Mouse (Mus musculus) hindbrain, embryonic 13.5 days (tissue): ENCODE data around the gene Mmp23. TPM values are rescaled to one million over a fixed set of nuclear protein-coding genes. Genes with fewer than 3 reads are reported as not detected.

Source experiments
- ATAC-seq: fragments of 200-750 bp; cut with Nextera tagmentation; 2 replicates; pipeline ENCODE4 v1.8.0; 2017; ENCODE audit warnings: moderate TSS enrichment; ENCODE audit not compliant: low FRiP score
- H3K27ac ChIP-seq: fragments of 300-500 bp; sonication (generic); 2 replicates; pipeline ENCODE4 v1.5.1; 2015; ENCODE audit warnings: inconsistent platforms, mild to moderate bottlenecking, moderate library complexity
- H3K27me3 ChIP-seq: fragments of 300-500 bp; sonication (generic); 2 replicates; pipeline ENCODE4 v1.6.1; 2015; ENCODE audit warnings: mild to moderate bottlenecking, inconsistent platforms
- H3K36me3 ChIP-seq: fragments of 300-500 bp; sonication (generic); 2 replicates; pipeline ENCODE4 v1.6.1; 2015; ENCODE audit warnings: mild to moderate bottlenecking, inconsistent platforms
- H3K4me1 ChIP-seq: fragments of 300-500 bp; sonication (generic); replicated peaks from 2 replicates; pipeline ENCODE4 v1.6.1; 2015; ENCODE audit warnings: inconsistent platforms
- H3K4me2 ChIP-seq: fragments of 300-500 bp; sonication (generic); 2 replicates; pipeline ENCODE4 v1.6.1; 2015; ENCODE audit warnings: inconsistent platforms, mild to moderate bottlenecking, moderate library complexity
- H3K4me3 ChIP-seq: fragments of 300-500 bp; sonication (generic); 2 replicates; pipeline ENCODE4 v1.5.1; 2015; ENCODE audit warnings: mild to moderate bottlenecking, inconsistent platforms
- H3K9ac ChIP-seq: fragments of 300-500 bp; sonication (generic); 2 replicates; pipeline ENCODE4 v1.6.1; 2015; ENCODE audit warnings: mild to moderate bottlenecking, inconsistent platforms
- H3K9me3 ChIP-seq: fragments of 300-500 bp; sonication (generic); 2 replicates; pipeline ENCODE4 v1.6.1; 2016; ENCODE audit warnings: inconsistent platforms
- WGBS: fragments of 180-500 bp; shearing (Covaris S2); methylation state at CpG from one replicate; pipeline ENCODE4 v1.1.7; 2015; 5-methylcytosine and 5-hydroxymethylcytosine counted together
- polyA plus RNA-seq: library from polyadenylated mRNA; unstranded; fragments of >200 nt; fragmentation: Nextera tagmentation; extraction: Ambion mirVana; gene quantifications from 2 replicates; pipeline ENCODE4 v1.2.1, GENCODE M21; 2015

Mmp23 gene
- polyA plus RNA-seq, 1 experiment from 2014 or later: 4.5 TPM

DNA sequence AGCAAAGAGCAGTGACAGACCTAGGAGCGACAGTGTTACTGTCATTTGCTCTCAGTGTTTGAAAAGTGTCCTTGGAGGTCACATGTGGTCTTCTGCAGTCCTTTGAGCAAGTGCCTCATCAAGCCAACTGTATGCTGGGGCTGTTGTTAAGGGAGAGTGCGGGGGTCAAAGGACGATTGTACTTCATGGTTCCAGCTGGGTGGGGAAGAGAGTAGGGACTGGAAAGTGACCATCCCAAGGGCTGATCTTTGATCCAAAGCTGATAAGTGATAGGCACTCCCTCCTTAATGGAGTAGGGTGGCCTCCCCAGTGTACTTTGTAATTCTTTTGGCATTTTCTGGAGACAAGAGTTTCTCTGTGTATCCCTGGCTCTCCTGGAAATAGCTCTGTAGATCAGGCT lies 41.3 kb downstream of the Mmp23 start:
- no peak overlapping the region for H3K4me3 ChIP-seq
- no peaks in the 10 kb centered on the region for H3K9me3 ChIP-seq
- no peak overlapping the region for H3K27ac ChIP-seq
- H3K4me1 ChIP-seq: no peaks in the 10 kb centered on the region
- ATAC-seq: no peak
- no peaks in the 10 kb centered on the region for H3K27me3 ChIP-seq
- H3K9ac ChIP-seq: no peak overlapping the region
- WGBS: 97% methylated on average over 3 of the region's 3 CpGs
- peaks cover 65% of the 10 kb centered on the region for H3K36me3 ChIP-seq
- no peak overlapping the region for H3K4me2 ChIP-seq

DNA sequence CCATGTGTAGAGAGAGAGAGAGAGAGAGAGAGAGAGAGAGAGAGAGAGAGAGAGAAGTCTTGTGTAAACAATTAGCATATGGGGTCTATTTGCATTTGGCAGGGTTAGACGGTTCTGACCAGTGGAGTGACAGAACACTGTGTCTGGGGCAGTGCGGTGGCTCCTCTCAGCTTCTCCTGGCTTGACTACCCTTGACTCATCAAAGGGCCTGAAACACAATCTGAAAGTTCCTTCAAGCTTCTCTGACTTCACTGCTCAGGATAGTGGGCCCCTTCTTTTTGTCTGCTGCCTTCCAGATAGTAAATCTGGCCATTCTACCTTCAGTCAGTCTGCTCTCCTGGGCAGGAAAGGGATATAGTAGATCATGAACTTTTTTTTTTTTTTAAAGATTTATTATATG lies 46.4 kb downstream of the Mmp23 start:
- WGBS: 70% methylated on average over 2 of the region's 2 CpGs
- Histone ChIP-seq H3K4me2 (no peak overlapping the region), H3K4me3 (no peak overlapping the region), H3K4me1 (peaks cover 23% of the 10 kb centered on the region), H3K27ac (no peak overlapping the region), H3K27me3 (no peaks in the 10 kb centered on the region), H3K36me3 (peaks cover 26% of the 10 kb centered on the region), H3K9ac (no peak overlapping the region), H3K9me3 (no peaks in the 10 kb centered on the region)
- ATAC-seq: no peak

DNA sequence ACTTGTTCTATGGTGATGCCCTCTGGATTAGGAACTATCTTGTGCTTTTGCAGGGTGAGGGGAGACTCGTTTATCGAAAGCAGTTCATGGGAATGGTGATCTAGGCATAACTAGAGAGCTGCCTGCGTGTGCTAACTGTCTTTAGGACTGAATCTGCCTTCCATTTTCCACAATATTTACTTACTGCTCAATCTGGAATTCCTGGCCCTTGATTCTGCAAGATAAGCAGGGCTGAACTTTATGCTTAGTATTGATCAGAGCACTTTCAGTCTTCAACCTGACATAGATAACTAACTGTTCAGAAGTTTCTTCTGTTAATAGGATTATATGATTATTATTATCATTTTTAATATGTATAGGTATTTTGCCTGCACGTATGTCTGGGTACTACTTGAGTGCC lies 48.1 kb downstream of the Mmp23 start:
- Histone ChIP-seq H3K36me3 (peaks cover 12% of the 10 kb centered on the region), H3K9ac (no peak overlapping the region; the same call in 1 of the 2 replicates), H3K4me2 (no peak overlapping the region), H3K27me3 (no peaks in the 10 kb centered on the region), H3K27ac (no peak overlapping the region), H3K4me3 (no peak overlapping the region), H3K9me3 (no peaks in the 10 kb centered on the region), H3K4me1 (peaks cover 26% of the 10 kb centered on the region)
- no peak for ATAC-seq
- WGBS: 95% methylated on average over 4 of the region's 4 CpGs

DNA sequence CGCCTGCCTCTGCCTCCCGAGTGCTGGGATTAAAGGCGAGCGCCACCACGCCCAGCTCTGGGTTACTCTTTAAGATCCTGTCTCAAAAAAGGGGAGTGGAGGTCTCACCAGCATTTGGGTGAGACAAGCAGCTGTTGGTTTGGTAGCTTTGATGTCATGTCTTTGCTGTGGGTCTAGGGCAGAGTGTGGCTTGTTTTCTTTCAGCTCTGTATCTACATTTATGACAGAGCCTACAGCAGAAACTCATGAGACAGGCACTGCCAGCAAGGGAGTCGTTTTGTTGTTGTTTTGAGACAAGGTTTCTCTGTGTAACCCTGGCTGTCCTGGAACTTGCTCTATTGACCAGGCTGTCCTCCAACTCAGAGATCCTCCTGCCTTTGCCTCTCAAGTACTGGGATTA lies 49.4 kb downstream of the Mmp23 start:
- H3K4me2 ChIP-seq: no peak overlapping the region
- peaks cover 28% of the 10 kb centered on the region for H3K4me1 ChIP-seq
- 97% methylated on average over 6 of the region's 6 CpGs for WGBS
- H3K4me3 ChIP-seq: no peak overlapping the region
- peaks cover 7% of the 10 kb centered on the region; the same call in 1 of the 2 replicates for H3K36me3 ChIP-seq
- H3K9ac ChIP-seq: no peak overlapping the region
- no peaks in the 10 kb centered on the region for H3K9me3 ChIP-seq
- no peak overlapping the region for H3K27ac ChIP-seq
- no peak for ATAC-seq
- no peaks in the 10 kb centered on the region for H3K27me3 ChIP-seq

DNA sequence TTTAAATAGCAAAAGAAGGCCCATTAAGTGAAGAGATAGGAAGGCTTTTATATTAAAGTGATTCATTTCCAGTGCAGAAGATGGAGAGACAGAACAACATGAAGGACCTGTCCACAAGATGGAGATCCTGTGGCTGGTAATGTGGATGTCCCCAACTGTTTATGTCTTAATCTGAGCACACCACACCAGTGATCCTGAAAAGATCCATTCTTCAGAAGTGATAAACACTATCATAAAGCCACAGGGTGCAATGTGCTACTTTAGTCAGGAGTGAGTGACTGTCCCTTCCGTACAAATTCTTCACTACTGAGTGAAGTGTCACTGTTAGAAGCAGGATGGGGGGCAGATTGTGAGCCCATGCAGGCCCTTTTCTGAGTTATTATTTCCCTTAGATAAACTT lies 50.4 kb downstream of the Mmp23 start:
- H3K27me3 ChIP-seq: no peaks in the 10 kb centered on the region
- H3K4me2 ChIP-seq: peak overlapping the region; percentile 90
- H3K9ac ChIP-seq: peak overlapping the region; percentile 99
- peak overlapping the region; percentile 97 for H3K4me3 ChIP-seq
- H3K4me1 ChIP-seq: peaks cover 28% of the 10 kb centered on the region
- H3K9me3 ChIP-seq: no peaks in the 10 kb centered on the region
- peaks cover 7% of the 10 kb centered on the region; the same call in 1 of the 2 replicates for H3K36me3 ChIP-seq
- WGBS: 95% methylated on average over 1 of the region's 1 CpGs
- no peak for ATAC-seq
- no peak overlapping the region for H3K27ac ChIP-seq

DNA sequence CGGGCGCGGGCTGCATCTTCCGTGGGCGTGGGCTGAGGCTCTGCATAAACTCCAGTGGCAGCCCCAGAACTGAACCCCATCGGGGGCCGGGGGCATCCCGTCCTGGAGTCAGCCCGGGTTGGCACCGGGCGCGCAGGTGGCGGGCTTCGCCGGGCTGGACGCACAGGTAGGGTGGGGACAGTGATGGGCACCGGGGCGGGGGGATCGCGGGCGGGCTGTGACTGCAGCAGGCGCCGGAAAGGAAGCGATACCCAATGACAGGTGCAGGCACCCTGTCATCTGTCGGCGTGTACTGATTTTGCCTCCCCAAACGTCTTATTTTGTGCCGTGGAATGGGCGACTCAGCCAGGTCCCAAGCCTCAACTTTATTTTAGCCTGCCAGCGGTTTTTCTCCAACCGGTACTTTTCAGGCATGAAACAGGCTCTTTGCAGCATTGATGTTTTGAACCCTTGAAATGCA lies 51.2 kb downstream of the Mmp23 start:
- ATAC-seq: no peak
- H3K9ac ChIP-seq: peak overlapping the region; percentile 99
- H3K4me3 ChIP-seq: peak overlapping the region; percentile 97
- no peaks in the 10 kb centered on the region for H3K9me3 ChIP-seq
- H3K4me1 ChIP-seq: peaks cover 28% of the 10 kb centered on the region
- peak overlapping the region; percentile 90 for H3K4me2 ChIP-seq
- H3K36me3 ChIP-seq: peaks cover 7% of the 10 kb centered on the region; the same call in 1 of the 2 replicates
- no peaks in the 10 kb centered on the region for H3K27me3 ChIP-seq
- WGBS: 3% methylated on average over 31 of the region's 31 CpGs
- H3K27ac ChIP-seq: peak overlapping the region; percentile 99

DNA sequence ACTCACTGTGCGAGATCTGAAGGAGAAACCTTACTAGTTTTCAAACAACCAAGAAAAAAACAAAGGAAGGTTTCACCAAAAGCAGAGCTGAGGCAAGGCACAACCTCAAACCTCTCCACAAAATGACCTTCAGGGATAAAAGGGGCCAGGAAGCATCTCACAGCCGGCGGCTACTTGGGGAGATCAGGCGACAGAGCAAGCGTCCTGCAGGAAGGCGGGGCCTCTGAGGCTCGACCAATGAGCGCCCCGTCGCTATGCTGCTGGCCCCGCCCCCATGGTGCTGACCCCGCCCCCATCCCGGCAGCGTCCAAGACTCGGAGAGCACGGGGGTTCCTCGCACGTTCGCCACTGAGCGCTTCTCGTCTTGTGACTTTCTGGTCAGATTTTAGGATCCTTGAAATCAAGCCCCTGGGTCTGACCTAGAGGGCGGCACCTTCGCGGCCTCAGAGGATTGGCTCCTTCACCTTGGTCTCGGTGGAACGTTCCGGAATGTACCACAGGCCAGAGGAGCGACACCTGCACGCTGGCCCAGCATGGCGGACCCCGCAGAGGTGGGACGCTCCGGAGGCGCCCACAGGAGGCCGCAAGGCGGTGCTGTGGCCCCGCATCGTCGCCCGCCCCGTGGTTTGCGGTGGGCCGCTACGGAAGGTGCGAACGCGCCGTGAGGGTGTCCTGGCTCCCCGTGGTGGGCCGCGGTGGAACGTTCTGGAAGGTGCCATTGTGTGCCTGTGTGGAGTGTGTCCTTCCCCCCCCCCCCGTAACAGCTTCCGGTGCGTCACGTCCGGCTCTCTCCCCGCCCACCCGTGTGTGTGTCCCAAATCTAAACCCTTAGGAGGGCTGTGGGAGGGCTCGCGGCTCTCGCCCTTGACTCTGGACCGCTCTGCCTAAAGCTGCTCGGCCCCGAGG lies 51.8 kb downstream of the Mmp23 start, which contains the start of gene Slc35e2:
Gene Slc35e2 (plus strand): TSS at position 326 of the 906 bp plus-strand sequence.
- under 1% methylated on average over 63 of the region's 65 CpGs for WGBS
- Histone ChIP-seq H3K36me3 (peaks cover 7% of the 10 kb centered on the region; the same call in 1 of the 2 replicates), H3K27ac (peak within 1 kb of the TSS; percentile 99), H3K9me3 (no peaks in the 10 kb centered on the region), H3K4me2 (peak within 1 kb of the TSS; percentile 90), H3K9ac (peak within 1 kb of the TSS; percentile 99), H3K27me3 (no peaks in the 10 kb centered on the region), H3K4me3 (peak within 1 kb of the TSS; percentile 97), H3K4me1 (peaks cover 28% of the 10 kb centered on the region)
- ATAC-seq: peak; percentile 97

Other genes starting within 250 kb of the Mmp23 start
- 3.0 and 3.5 TPM in 2 replicates for gene Cfap74, start 244.2 kb downstream of the Mmp23 start, polyA plus RNA-seq
- not detected in 2 replicates for gene Tmem52, start 184.3 kb downstream of the Mmp23 start, polyA plus RNA-seq
- gene Gnb1, start 162.0 kb downstream of the Mmp23 start, polyA plus RNA-seq: 1,012 and 1,052 TPM in 2 replicates
- gene Nadk, start 91.0 kb downstream of the Mmp23 start, polyA plus RNA-seq: 82.5 and 84.5 TPM in 2 replicates
- 15.1 and 15.9 TPM in 2 replicates for gene Slc35e2, start 52.0 kb downstream of the Mmp23 start, polyA plus RNA-seq
- gene Cdk11b, start 28.5 kb downstream of the Mmp23 start, polyA plus RNA-seq: 65.2 and 65.8 TPM in 2 replicates
- gene Gm10563, start 8.0 kb downstream of the Mmp23 start, polyA plus RNA-seq: not detected in 2 replicates
- gene Mib2, start 15.8 kb upstream of the Mmp23 start, polyA plus RNA-seq: 39.4 and 40.3 TPM in 2 replicates
- gene Fndc10, start 41.0 kb upstream of the Mmp23 start, polyA plus RNA-seq: 7.5 and 7.9 TPM in 2 replicates
- gene Ssu72, start 51.4 kb upstream of the Mmp23 start, polyA plus RNA-seq: 171 and 177 TPM in 2 replicates
- 11.6 and 12.0 TPM in 2 replicates for gene Tmem240, start 81.4 kb upstream of the Mmp23 start, polyA plus RNA-seq
- gene Atad3a, start 107.7 kb upstream of the Mmp23 start, polyA plus RNA-seq: 78.1 and 82.3 TPM in 2 replicates
- gene Vwa1, start 121.3 kb upstream of the Mmp23 start, polyA plus RNA-seq: 23.2 and 24.4 TPM in 2 replicates
- gene Tmem88b, start 132.5 kb upstream of the Mmp23 start, polyA plus RNA-seq: 0.49 and 0.62 TPM in 2 replicates
- not detected in 2 replicates for gene Ankrd65, start 137.1 kb upstream of the Mmp23 start, polyA plus RNA-seq
- 253 and 261 TPM in 2 replicates for gene Mrpl20, start 149.5 kb upstream of the Mmp23 start, polyA plus RNA-seq
- 171 and 173 TPM in 2 replicates for gene Ccnl2, start 159.1 kb upstream of the Mmp23 start, polyA plus RNA-seq
- gene Aurkaip1, start 177.9 kb upstream of the Mmp23 start, polyA plus RNA-seq: 142 and 148 TPM in 2 replicates
- gene Mxra8, start 186.3 kb upstream of the Mmp23 start, polyA plus RNA-seq: 30.8 and 34.4 TPM in 2 replicates
- gene Dvl1, start 194.0 kb upstream of the Mmp23 start, polyA plus RNA-seq: 7.8 and 8.5 TPM in 2 replicates
- gene Tas1r3, start 210.0 kb upstream of the Mmp23 start, polyA plus RNA-seq: 0.47 and 0.57 TPM in 2 replicates
- gene Cptp, start 216.1 kb upstream of the Mmp23 start, polyA plus RNA-seq: 23.3 and 24.1 TPM in 2 replicates
- gene Ints11, start 216.2 kb upstream of the Mmp23 start, polyA plus RNA-seq: 74.8 and 79.2 TPM in 2 replicates
- 52.6 and 54.8 TPM in 2 replicates for gene Pusl1, start 238.4 kb upstream of the Mmp23 start, polyA plus RNA-seq
- 71.0 and 77.0 TPM in 2 replicates for gene Acap3, start 238.4 kb upstream of the Mmp23 start, polyA plus RNA-seq